Mouse (Mus musculus) lung, postnatal 25 days (tissue): Measurements from ENCODE around the gene Zfp593.
"Not testable (repeated sequence)": the region's sequence is repeated elsewhere in the genome, so short reads cannot be mapped to it uniquely, and the experiment has no call there.

ENCODE experiments used
- DNase-seq: peaks from one replicate; pipeline ENCODE4 v3.0.0; 2022; ENCODE audit warnings: low spot score

The Zfp593 gene

GRCm38 (mm10) chr4:134245148-134245843, at the start of gene Zfp593:
Gene Zfp593, minus strand, starts transcription at chr4:134245592.
- DNase-seq: peak; percentile 95

DNA sequence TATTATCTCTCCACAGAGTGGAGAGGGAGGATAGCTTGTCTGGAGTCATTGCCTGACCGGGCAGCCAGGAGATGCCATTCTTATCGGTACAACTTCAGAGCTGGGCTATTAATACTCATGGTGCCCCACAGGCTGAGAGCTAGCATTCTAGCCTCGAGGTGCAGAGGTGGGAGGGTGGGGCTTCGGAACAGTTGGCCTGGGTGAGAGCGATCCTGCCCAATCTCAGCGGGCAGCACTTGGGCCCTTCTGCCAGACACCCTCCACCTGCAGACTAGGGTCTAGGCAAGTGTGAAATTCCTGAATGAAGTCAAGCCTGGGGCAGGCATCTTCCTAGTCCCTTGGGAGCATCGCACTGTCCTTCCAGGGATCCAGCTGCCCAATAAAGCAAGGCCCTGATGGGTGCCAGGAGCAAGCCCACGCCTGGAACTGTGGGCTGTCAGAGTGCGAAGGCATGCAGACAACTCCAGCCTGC, 48.3 kb upstream of the Zfp593 start:
- no peak for DNase-seq

- DNase-seq: no peak
Observed at GRCm38 (mm10) chr4:134293061-134293691, 47.8 kb upstream of the Zfp593 start.

GRCm38 (mm10) chr4:134292067-134292466, 46.7 kb upstream of the Zfp593 start:
- DNase-seq: peak; percentile 72

DNA sequence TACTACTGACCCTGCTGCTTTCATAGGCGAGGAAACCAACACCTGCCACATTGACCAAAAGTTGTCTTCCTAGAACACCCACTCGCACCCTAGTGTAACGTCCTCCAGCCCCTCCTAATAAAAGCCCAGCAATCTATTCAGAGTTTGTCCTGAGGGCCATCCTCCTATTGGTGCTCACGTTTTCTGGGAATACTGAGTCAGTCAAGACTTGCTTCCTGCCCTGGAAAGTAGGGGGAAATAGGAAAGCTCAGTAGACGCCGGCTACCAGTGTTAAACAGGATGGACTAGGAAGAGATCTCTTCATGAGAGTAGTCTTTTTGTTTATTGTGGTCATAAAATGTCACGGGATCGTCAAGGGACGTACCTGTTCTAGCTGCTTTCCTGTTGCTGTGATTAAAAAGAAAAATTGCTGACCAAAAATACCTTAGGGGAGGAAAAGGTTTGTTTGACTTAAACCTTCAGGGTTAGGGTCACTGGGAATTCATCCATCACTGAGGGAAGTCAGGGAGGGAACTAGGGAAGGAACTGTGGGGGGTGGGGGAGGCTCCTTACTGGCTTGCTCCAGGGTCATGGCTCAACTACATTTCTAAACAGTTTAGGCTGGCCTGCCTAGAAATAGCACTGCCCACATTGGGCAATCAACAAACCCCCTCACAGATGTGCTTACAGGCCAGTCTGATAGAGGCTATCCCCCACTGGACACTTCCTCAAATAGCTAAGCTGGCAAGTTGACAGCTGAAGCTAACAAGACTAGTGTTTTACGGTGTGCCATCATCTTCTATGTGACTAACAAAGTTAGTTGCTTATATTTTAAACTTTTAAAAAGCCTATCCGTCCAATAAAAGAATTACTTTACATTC, 43.2 kb upstream of the Zfp593 start:
- no peak for DNase-seq

GRCm38 (mm10) chr4:134287575-134288025, 42.2 kb upstream of the Zfp593 start, which contains the start of gene Pdik1l:
Gene Pdik1l, minus strand, starts transcription at chr4:134287895.
- DNase-seq: peak; percentile 78

DNA sequence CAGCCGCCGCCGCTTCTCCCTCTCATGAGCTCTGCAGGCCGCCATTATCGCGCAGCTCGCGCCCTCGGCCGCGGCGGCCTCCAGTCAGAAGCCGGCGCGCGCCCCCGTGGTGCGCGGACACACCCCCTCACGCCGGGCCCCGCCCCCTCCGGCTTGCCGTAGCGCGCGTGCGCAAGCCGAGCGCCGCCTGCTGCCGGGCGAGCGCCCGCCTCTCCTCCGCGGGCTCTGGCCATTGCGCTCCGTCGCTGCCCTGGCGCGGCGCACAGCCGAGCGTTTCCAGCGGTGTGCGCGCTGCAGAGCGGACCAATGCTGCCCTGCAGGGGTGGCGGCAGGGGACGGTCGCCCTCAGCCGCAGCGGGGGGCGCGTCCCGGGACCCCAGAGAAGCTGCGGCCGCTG, 41.8 kb upstream of the Zfp593 start:
- DNase-seq: peak; percentile 94

DNA sequence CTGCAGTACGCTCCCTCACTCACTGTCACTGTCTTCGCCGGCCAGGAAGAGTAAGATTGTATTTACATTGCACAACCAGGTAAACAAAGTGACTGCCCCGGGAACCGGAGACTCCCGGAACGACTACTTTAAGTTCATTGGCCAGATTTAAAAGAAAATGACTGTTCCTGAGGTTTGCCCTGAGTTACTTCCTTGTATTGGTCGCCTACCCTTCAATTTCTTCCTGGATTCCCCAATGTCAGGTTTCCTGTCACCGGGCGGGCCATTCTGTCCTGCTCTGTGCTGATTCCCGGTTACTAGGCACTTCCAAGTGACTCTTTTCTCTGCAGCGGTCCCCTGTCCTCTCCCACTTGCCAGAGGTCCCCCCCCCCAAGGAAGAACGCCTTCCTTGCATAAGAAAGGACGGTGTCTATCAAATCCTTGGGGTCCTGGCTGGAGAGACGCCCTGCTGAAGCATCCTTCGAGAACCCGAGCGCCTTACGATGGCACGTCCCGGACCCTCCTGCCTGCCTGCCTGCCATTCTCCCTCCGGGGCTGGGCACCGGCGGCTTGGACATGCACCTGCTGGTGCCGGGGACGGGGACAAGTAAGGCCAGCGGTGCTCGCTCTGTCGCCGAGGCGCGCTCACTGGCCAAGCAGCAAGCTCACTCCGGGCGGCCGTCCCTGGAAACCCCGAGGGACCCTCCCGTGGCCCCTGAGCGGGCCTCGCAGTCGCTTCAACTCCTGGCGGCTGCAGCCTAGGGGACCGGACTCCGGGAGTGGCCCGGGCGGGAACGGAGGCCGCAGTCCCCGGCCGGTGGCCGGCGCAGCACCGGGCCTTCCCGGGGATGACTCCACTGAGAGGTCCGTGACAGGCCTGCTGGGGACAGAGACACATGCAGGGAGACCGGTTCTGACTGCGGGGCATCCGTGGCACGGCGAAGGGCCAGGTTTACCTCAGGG, 41.1 kb upstream of the Zfp593 start:
- DNase-seq: no peak

GRCm38 (mm10) chr4:134284942-134285341, 39.5 kb upstream of the Zfp593 start:
- DNase-seq: no peak

- peak; percentile 63 for DNase-seq
Observed at GRCm38 (mm10) chr4:134273417-134274345, 28.3 kb upstream of the Zfp593 start.

DNA sequence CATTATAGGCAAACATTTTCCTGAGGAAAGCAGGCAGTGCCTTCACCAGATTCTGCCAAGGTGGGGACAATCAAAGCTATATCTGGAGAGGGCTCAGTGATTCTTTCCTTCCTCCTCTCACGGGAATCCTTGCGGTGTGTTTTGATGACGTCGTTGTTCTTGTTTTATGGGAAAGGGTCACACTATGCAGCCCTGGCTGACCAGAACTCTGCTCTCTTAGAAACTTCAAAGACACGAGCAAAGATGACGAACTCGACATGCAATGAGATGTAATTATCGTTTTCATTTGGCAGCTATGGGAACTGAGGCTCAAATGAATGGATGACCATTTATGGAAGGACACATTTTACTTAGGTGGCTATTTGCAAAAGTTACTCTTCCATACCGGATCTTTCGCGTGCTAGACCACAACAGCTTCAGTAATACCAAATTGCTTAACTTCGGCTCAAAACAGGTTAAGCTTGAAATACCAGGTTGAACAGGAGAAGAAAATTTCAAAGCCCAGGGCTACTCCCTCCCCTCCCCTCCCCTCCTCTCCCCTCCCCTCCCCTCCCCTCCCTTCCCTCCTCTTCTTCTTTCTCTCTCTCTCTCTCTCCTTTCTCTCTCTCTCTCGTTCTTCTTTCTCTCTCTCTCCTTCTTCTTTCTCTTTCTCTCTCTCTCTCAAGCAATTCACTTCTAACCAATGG, 27.5 kb upstream of the Zfp593 start:
- no peak for DNase-seq

- no peak for DNase-seq
Observed at GRCm38 (mm10) chr4:134271979-134272378, 26.6 kb upstream of the Zfp593 start.

- not testable (repeated sequence) for DNase-seq
Observed at GRCm38 (mm10) chr4:134269622-134270021, 24.2 kb upstream of the Zfp593 start.

- DNase-seq: no peak
Observed at GRCm38 (mm10) chr4:134268102-134268655, 22.8 kb upstream of the Zfp593 start.

GRCm38 (mm10) chr4:134265860-134266585, 20.6 kb upstream of the Zfp593 start:
- DNase-seq: no peak

DNA sequence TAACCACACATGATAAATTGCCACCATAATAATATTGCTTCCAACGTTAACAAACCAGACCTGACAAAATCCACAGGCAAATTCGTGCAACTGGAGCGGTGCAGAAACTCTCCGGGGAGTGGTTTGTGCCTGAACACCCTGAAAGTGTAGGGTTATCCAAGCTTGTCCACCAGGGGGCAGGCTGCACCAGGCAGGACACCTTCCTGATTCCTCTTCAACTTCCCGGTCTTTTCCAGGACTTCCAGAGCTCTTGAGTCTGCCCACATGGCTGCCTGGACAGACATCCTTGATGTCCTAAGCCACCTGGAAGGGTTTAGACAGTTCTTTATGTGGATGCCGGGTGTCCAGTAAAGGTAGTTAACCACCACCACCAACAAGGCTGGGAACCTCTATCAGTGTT, 17.8 kb upstream of the Zfp593 start:
- DNase-seq: peak; percentile 71

DNA sequence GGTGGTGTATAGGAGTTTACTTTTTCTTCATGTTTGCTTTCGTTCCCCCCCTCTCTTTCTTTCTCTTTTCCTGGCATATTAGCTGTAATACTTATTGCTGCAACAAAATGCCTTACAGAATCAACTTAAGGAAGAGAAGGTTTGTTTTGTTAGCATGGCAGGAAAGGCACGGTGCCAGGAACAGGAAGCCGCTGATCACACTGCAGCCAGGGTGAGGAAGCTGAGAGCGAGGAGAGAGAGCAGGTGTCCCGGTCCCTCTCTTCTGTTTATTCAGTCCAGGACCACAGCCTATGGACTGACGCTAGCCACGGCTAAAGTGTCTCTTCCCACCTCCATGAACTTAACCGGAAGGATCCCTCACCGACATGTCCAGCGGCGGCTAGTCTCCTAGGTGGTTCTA, 13.0 kb upstream of the Zfp593 start:
- no peak for DNase-seq

DNA sequence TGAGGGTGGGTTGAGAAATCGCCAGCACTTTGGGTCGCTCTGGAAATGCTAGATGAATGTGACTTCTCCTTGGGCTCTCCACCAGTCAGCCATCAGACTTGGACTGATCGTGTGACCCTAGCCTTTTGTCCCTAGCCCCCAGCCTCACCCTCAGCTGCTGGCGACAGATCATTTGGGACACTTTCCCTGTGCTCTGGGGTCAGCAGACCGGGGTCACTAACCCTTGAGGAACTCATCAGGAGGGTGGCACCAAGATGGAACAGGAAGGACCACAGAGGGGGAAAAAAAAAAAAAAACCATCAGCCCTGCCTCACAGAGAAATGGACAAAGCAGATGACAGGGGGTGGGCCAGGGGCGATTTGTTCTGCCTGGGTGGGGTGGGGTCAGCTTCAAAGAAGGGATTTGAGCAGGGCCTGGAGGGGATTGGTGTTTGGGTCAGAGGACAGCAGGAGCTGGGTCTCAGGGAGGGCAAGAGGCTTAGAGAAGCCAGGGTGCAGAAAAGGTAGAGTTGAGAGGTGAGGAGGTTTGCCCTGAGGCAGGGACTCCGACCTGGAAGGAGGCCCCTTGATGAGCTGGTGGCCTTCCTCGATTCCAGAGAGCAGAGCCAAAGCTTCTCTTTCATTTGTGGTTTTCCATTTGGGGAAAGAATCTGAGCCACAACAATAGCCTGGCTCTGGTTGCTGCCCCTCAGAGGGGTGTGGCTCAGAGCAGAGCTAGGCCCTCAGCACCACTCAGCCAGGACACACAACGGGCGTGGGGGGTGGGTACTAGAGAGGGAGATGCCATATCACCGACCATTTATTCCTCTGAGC, 12.0 kb upstream of the Zfp593 start:
- no peak for DNase-seq
